Mouse (Mus musculus) Patski (cell line): ENCODE measurements around the gene Atxn1l. TPM values are rescaled to one million over a fixed set of nuclear protein-coding genes. Genes with fewer than 3 reads are reported as not detected.

ENCODE experiments used
- ATAC-seq: fragments of 100-300 bp; one replicate; pipeline ENCODE4 v1.8.0; 2021
- CTCF ChIA-PET: fragments of 350-600 bp; sonication (Branson Sonifier 250); formaldehyde crosslinking; loops from one replicate; lab custom pipeline; 2022; ENCODE audit warnings: inconsistent platforms; lab: Charles Lee
- POLR2A ChIA-PET: fragments of 350-600 bp; sonication (Branson Sonifier 250); formaldehyde crosslinking; loops from one replicate; lab custom pipeline; 2022; ENCODE audit warnings: antibody characterized with exemption, inconsistent platforms; lab: Charles Lee
- DNase-seq: peaks from one replicate; pipeline ENCODE4 v3.0.0-alpha.2; 2011; ENCODE audit warnings: low read depth, low spot score
- H3K27me3 ChIP-seq: fragments of 371-371 bp; one replicate; pipeline ENCODE4 v1.5.1; 2021
- CTCF ChIP-seq: fragments of 100-300 bp; IDR thresholded peaks from one replicate; pipeline ENCODE4 v1.5.1; 2021
- in situ Hi-C: fragments of 300-500 bp; cut with MboI; formaldehyde crosslinking; loops from 3 replicates; pipeline ENCODE4 v1.11.1; 2018; ENCODE audit warnings: low pct_unique_long_range_greater_than_20kb, mixed read lengths
- polyA plus RNA-seq: library from polyadenylated mRNA; unstranded; gene quantifications from one replicate; pipeline ENCODE4 v1.2.3, GENCODE M21; 2021

Atxn1l gene
- polyA plus RNA-seq, 1 experiment from 2014 or later: 40.5 TPM

- POLR2A ChIA-PET: interaction anchor here (0.6 to 1.2 kb wide), 3 partner anchors 8 to 72 kb away, joined by 3 to 9 read pairs (median 6); no protein-coding TSS in a partner anchor
- CTCF ChIA-PET: interaction anchor here (0.8 to 4.9 kb wide), 5 partner anchors 9 to 70 kb away, joined by 3 to 25 read pairs (median 8); no protein-coding TSS in a partner anchor
- in situ Hi-C loops: no loop called here
- H3K27me3 ChIP-seq: no peaks in the 10 kb centered on the region
- ATAC-seq (no peak), DNase-seq (no peak)
- no peak for TF ChIP-seq CTCF
These were observed 476 bp upstream of the Atxn1l start for GRCm38 (mm10) chr8:109738049-109738380.

GRCm38 (mm10) chr8:109736819-109737218 lies 720 bp downstream of the Atxn1l start:
- ChIA-PET POLR2A (interaction anchor here (0.9 to 1.3 kb wide), 7 partner anchors 9 to 51 kb away, joined by 3 to 7 read pairs (median 3); partner anchors contain the start of gene Zfp821), CTCF (interaction anchor here (1.0 to 4.9 kb wide), 8 partner anchors 9 to 44 kb away, joined by 3 to 25 read pairs (median 6); partner anchors contain the start of gene Ap1g1)
- in situ Hi-C loops: no loop called here
- DNase-seq (no peak), ATAC-seq (no peak)
- H3K27me3 ChIP-seq: no peaks in the 10 kb centered on the region
- no peak for TF ChIP-seq CTCF

- in situ Hi-C loops: no loop called here
- DNase-seq (peak; percentile 73), ATAC-seq (peak; percentile 74)
- H3K27me3 ChIP-seq: no peaks in the 10 kb centered on the region
- TF ChIP-seq CTCF: no peak
- POLR2A ChIA-PET: interaction anchor here (1.5 kb wide), 1 partner anchor 18 kb away, joined by 3 read pairs; no protein-coding TSS in a partner anchor
- CTCF ChIA-PET: interaction anchor here (4.9 kb wide), 1 partner anchor 27 kb away, joined by 23 read pairs; no protein-coding TSS in a partner anchor
These were observed 3.5 kb downstream of the Atxn1l start for GRCm38 (mm10) chr8:109734018-109734417.

GRCm38 (mm10) chr8:109731012-109731411 lies 6.5 kb downstream of the Atxn1l start:
- no peaks in the 10 kb centered on the region for H3K27me3 ChIP-seq
- ChIA-PET POLR2A (no interaction called here), CTCF (no interaction called here)
- ATAC-seq (no peak), DNase-seq (no peak)
- TF ChIP-seq CTCF: no peak
- in situ Hi-C loops: no loop called here

GRCm38 (mm10) chr8:109725106-109725505 lies 12.4 kb downstream of the Atxn1l start:
- H3K27me3 ChIP-seq: no peaks in the 10 kb centered on the region
- no peak for TF ChIP-seq CTCF
- ChIA-PET CTCF (interaction anchor here (0.7 to 3.5 kb wide), 5 partner anchors 11 to 50 kb away, joined by 3 to 16 read pairs (median 4); no protein-coding TSS in a partner anchor), POLR2A (no interaction called here)
- in situ Hi-C loops: no loop called here
- DNase-seq: no peak
- peak; percentile 46 for ATAC-seq

- TF ChIP-seq CTCF: no peak
- ChIA-PET POLR2A (interaction anchor here (1.5 kb wide), 1 partner anchor 9 kb away, joined by 3 read pairs; no protein-coding TSS in a partner anchor), CTCF (interaction anchor here (1.9 kb wide), 2 partner anchors 8 to 10 kb away, joined by 4 to 5 read pairs; no protein-coding TSS in a partner anchor)
- no peaks in the 10 kb centered on the region for H3K27me3 ChIP-seq
- in situ Hi-C loops: no loop called here
- ATAC-seq: no peak
- no peak for DNase-seq
These were observed 22.6 kb downstream of the Atxn1l start for GRCm38 (mm10) chr8:109714961-109715360.

- POLR2A ChIA-PET: no interaction called here
- no peaks in the 10 kb centered on the region for H3K27me3 ChIP-seq
- CTCF ChIA-PET: interaction anchor here (0.6 to 0.9 kb wide), 2 partner anchors 20 to 32 kb away, joined by 3 read pairs; no protein-coding TSS in a partner anchor
- ATAC-seq (no peak), DNase-seq (no peak)
- in situ Hi-C loops: no loop called here
- no peak for TF ChIP-seq CTCF
These were observed 25.0 kb downstream of the Atxn1l start for GRCm38 (mm10) chr8:109712521-109712920.

GRCm38 (mm10) chr8:109707921-109708320 lies 29.6 kb downstream of the Atxn1l start:
- no peaks in the 10 kb centered on the region for H3K27me3 ChIP-seq
- TF ChIP-seq CTCF: no peak
- ChIA-PET POLR2A (interaction anchor here (0.5 to 1.0 kb wide), 2 partner anchors 71 to 1672 kb away, joined by 3 to 4 read pairs; partner anchors contain the start of gene Ap1g1), CTCF (interaction anchor here (1.6 to 3.2 kb wide), 4 partner anchors 8 to 28 kb away, joined by 5 to 23 read pairs (median 13); partner anchors contain the start of gene Atxn1l)
- DNase-seq (no peak), ATAC-seq (no peak)
- in situ Hi-C loops: loop anchor here (5.0 kb wide), 1 partner anchor 69 kb away; the partner anchor contains the start of gene Ap1g1

- ChIA-PET POLR2A (interaction anchor here (1.3 to 1.4 kb wide), 3 partner anchors 15 to 45 kb away, joined by 3 to 7 read pairs (median 4); no protein-coding TSS in a partner anchor), CTCF (interaction anchor here (0.5 to 3.2 kb wide), 15 partner anchors 9 to 151 kb away, joined by 3 to 23 read pairs (median 4); partner anchors contain the start of gene Atxn1l)
- peak; percentile 68 for ATAC-seq
- peak; percentile 96 for TF ChIP-seq CTCF
- in situ Hi-C loops: loop anchor here (5.0 kb wide), 1 partner anchor 70 kb away; the partner anchor contains the start of gene Ap1g1
- DNase-seq: no peak
- no peaks in the 10 kb centered on the region for H3K27me3 ChIP-seq
These were observed 30.7 kb downstream of the Atxn1l start for GRCm38 (mm10) chr8:109706874-109707237.

- CTCF ChIA-PET: interaction anchor here (0.5 to 3.2 kb wide), 17 partner anchors 10 to 152 kb away, joined by 3 to 23 read pairs (median 4); partner anchors contain the start of gene Atxn1l
- no peaks in the 10 kb centered on the region for H3K27me3 ChIP-seq
- DNase-seq (no peak), ATAC-seq (peak; percentile 17)
- no peak for TF ChIP-seq CTCF
- POLR2A ChIA-PET: interaction anchor here (0.6 to 1.4 kb wide), 7 partner anchors 9 to 119 kb away, joined by 3 to 7 read pairs (median 3); partner anchors contain the start of gene Ap1g1
- in situ Hi-C loops: loop anchor here (5.0 kb wide), 1 partner anchor 71 kb away; the partner anchor contains the start of gene Ap1g1
These were observed 31.3 kb downstream of the Atxn1l start for GRCm38 (mm10) chr8:109706076-109706873.
